Mouse (Mus musculus) heart, postnatal 10 days (tissue): ENCODE results near the gene Lsamp. TPM values are rescaled to one million over a fixed set of nuclear protein-coding genes. Genes with fewer than 3 reads are reported as not detected.
"Not testable (repeated sequence)": the region's sequence is repeated elsewhere in the genome, so short reads cannot be mapped to it uniquely, and the experiment has no call there.

ENCODE experiments used
- DNase-seq, 2 experiments: peaks; one replicate each; pipeline ENCODE4 v3.0.0; 2021
- intact Hi-C: fragments of 180-260 bp; cut with DNase I; formaldehyde crosslinking; loops from one replicate; pipeline ENCODE4 v1.15.1; 2025
- total RNA-seq, 2 experiments: library from RNA; stranded (reverse); gene quantifications; 2 replicates each; pipeline ENCODE4 v1.2.3; 2021

The Lsamp gene
- total RNA-seq, 2 experiments from 2014 or later = 1.3 to 1.6 TPM

GRCm38 (mm10) chr16:40466596-40466995 lies 482.4 kb downstream of the Lsamp start:
- peak; percentile 2 to 21 for DNase-seq

GRCm38 (mm10) chr16:40470946-40471345 lies 486.8 kb downstream of the Lsamp start:
- intact Hi-C loops = no loop called here
- no peak for DNase-seq

More at GRCm38 (mm10) chr16:40466596-40466995, 482.4 kb downstream of the Lsamp start:
- intact Hi-C loops = loop anchor here (1.0 to 5.0 kb wide), 2 partner anchors 502 to 776 kb away; no protein-coding TSS in a partner anchor

- intact Hi-C loops = no loop called here
- DNase-seq = no peak
These were observed 487.8 kb downstream of the Lsamp start for GRCm38 (mm10) chr16:40471967-40472366.

- intact Hi-C loops = no loop called here
- DNase-seq = no peak
These were observed 507.4 kb downstream of the Lsamp start for GRCm38 (mm10) chr16:40491606-40492005.

GRCm38 (mm10) chr16:40504262-40504960 lies 520.2 kb downstream of the Lsamp start:
- no peak for DNase-seq
- intact Hi-C loops = no loop called here

GRCm38 (mm10) chr16:40509146-40510030 lies 525.2 kb downstream of the Lsamp start:
- peak in 1 of 2 experiments; percentile 2 for DNase-seq
- intact Hi-C loops = no loop called here

- intact Hi-C loops = no loop called here
- no peak for DNase-seq
These were observed 552.6 kb downstream of the Lsamp start for GRCm38 (mm10) chr16:40536754-40537153.

- no peak for DNase-seq
- intact Hi-C loops = no loop called here
These were observed 565.5 kb downstream of the Lsamp start for GRCm38 (mm10) chr16:40549663-40550062.

GRCm38 (mm10) chr16:40555608-40556007 lies 571.4 kb downstream of the Lsamp start:
- intact Hi-C loops = no loop called here
- DNase-seq = no peak

GRCm38 (mm10) chr16:40557680-40558249 lies 573.6 kb downstream of the Lsamp start:
- intact Hi-C loops = no loop called here
- no peak for DNase-seq

- intact Hi-C loops = no loop called here
- DNase-seq = no peak
These were observed 583.3 kb downstream of the Lsamp start for GRCm38 (mm10) chr16:40567431-40567941.

- intact Hi-C loops = no loop called here
- DNase-seq = no peak
These were observed 588.1 kb downstream of the Lsamp start for GRCm38 (mm10) chr16:40572085-40572745.

GRCm38 (mm10) chr16:40582076-40582475 lies 597.9 kb downstream of the Lsamp start:
- intact Hi-C loops = no loop called here
- no peak for DNase-seq

GRCm38 (mm10) chr16:40593161-40593560 lies 609.0 kb downstream of the Lsamp start:
- intact Hi-C loops = no loop called here
- no peak for DNase-seq

GRCm38 (mm10) chr16:40601431-40602387 lies 617.5 kb downstream of the Lsamp start:
- no peak for DNase-seq
- intact Hi-C loops = no loop called here

- intact Hi-C loops = no loop called here
- DNase-seq = no peak
These were observed 623.3 kb downstream of the Lsamp start for GRCm38 (mm10) chr16:40607509-40607908.

- intact Hi-C loops, DNase-seq: not testable (repeated sequence)
These were observed 632.5 kb downstream of the Lsamp start for GRCm38 (mm10) chr16:40616697-40617096.

GRCm38 (mm10) chr16:40621086-40621485 lies 636.9 kb downstream of the Lsamp start:
- DNase-seq, intact Hi-C loops: not testable (repeated sequence)

GRCm38 (mm10) chr16:40627159-40627558 lies 643.0 kb downstream of the Lsamp start:
- intact Hi-C loops = no loop called here
- no peak for DNase-seq
